Mouse (Mus musculus): ENCODE measurements around the gene Slc25a47. TPM values are rescaled to one million over a fixed set of nuclear protein-coding genes. Genes with fewer than 3 reads are reported as not detected.

Slc25a47 gene
- polyA plus RNA-seq, 1 experiment from 2014 or later = 2.0 TPM

GRCm38 (mm10) chr12:108893715-108894431, 58.0 kb downstream of the Slc25a47 start, which contains the start of gene Wars:
TSS of gene Wars (minus strand) at chr12:108894174.
- Histone ChIP-seq H3K9ac (peak within 1 kb of the TSS; percentile 82), H3K4me1 (replicated peaks) (peaks cover 26% of the 10 kb centered on the region), H3K36me3 (peaks cover 15% of the 10 kb centered on the region), H3K4me2 (peak within 1 kb of the TSS; percentile 92), H3K4me3 (replicated peaks) (peak within 1 kb of the TSS; percentile 85), H3K9me3 (replicated peaks) (no peaks in the 10 kb centered on the region), H3K27ac (peak within 1 kb of the TSS; percentile 64), H3K27me3 (no peaks in the 10 kb centered on the region)
- ATAC-seq (ENCODE audit: low read depth) (peak; percentile 100), DNase-seq (peak; percentile 94)
- WGBS (ENCODE audit: insufficient replicate concordance) = under 1% methylated on average over 54 of the region's 58 CpGs

- Histone ChIP-seq H3K4me1 (replicated peaks) (peaks cover 26% of the 10 kb centered on the region), H3K36me3 (peaks cover 13% of the 10 kb centered on the region), H3K9me3 (replicated peaks) (no peaks in the 10 kb centered on the region), H3K4me3 (replicated peaks) (peak overlapping the region; percentile 85), H3K27me3 (no peaks in the 10 kb centered on the region), H3K9ac (peak overlapping the region; percentile 82), H3K4me2 (peak overlapping the region; percentile 92), H3K27ac (peak overlapping the region; percentile 64)
- ATAC-seq (ENCODE audit: low read depth) (peak; percentile 3), DNase-seq (no peak)
- under 1% methylated on average over 7 of the region's 7 CpGs for WGBS (ENCODE audit: insufficient replicate concordance)
Observed at GRCm38 (mm10) chr12:108894432-108894816, 58.6 kb downstream of the Slc25a47 start.

GRCm38 (mm10) chr12:108896006-108896405, 60.2 kb downstream of the Slc25a47 start:
- DNase-seq = no peak

GRCm38 (mm10) chr12:108901346-108901745, 65.5 kb downstream of the Slc25a47 start:
- ATAC-seq (ENCODE audit: low read depth) (no peak), DNase-seq (no peak)
- no peaks in the 10 kb centered on the region for H3K27me3 ChIP-seq
- no peak overlapping the region for H3K9ac ChIP-seq
- H3K4me2 ChIP-seq = no peak overlapping the region
- 55% methylated on average over 5 of the region's 5 CpGs for WGBS (ENCODE audit: insufficient replicate concordance)
- H3K36me3 ChIP-seq = no peaks in the 10 kb centered on the region
- H3K27ac ChIP-seq = no peak overlapping the region
- no peaks in the 10 kb centered on the region for H3K9me3 ChIP-seq (replicated peaks)
- no peaks in the 10 kb centered on the region for H3K4me1 ChIP-seq (replicated peaks)
- H3K4me3 ChIP-seq (replicated peaks) = no peak overlapping the region

More at GRCm38 (mm10) chr12:108896006-108896405, 60.2 kb downstream of the Slc25a47 start:
- Histone ChIP-seq H3K36me3 (no peaks in the 10 kb centered on the region), H3K27ac (no peak overlapping the region), H3K4me1 (replicated peaks) (peaks cover 26% of the 10 kb centered on the region), H3K4me3 (replicated peaks) (no peak overlapping the region), H3K9ac (no peak overlapping the region), H3K4me2 (no peak overlapping the region), H3K9me3 (replicated peaks) (no peaks in the 10 kb centered on the region), H3K27me3 (no peaks in the 10 kb centered on the region)
- ATAC-seq (ENCODE audit: low read depth) = no peak
- WGBS (ENCODE audit: insufficient replicate concordance) = 50% methylated on average over 3 of the region's 3 CpGs

DNA sequence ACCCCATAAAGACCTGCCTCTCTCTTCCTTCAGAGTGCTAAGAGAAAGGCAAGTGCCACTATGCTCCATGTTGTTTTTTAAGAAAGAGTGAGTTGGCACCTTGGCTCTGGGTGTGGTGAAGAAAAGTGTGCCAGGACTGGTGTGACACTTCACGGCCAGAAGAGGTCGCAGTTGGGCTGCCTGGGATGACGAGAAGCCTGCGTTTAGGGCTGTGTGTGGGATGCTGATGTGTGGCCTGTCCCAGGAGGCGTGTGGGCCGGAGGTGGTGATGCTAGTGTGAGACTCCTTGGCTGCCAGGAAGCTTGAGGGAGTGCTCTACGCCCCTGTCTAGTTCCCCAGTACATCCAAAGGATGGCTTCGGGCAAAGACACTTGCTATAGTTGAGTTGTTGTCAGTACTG, 67.1 kb downstream of the Slc25a47 start:
- DNase-seq = peak; percentile 40
- Histone ChIP-seq H3K36me3 (no peaks in the 10 kb centered on the region), H3K4me1 (replicated peaks) (no peaks in the 10 kb centered on the region), H3K27me3 (no peaks in the 10 kb centered on the region), H3K4me2 (no peak overlapping the region), H3K9ac (no peak overlapping the region), H3K27ac (no peak overlapping the region), H3K9me3 (replicated peaks) (no peaks in the 10 kb centered on the region), H3K4me3 (replicated peaks) (no peak overlapping the region)
- ATAC-seq (ENCODE audit: low read depth) = peak; percentile 58
- 19% methylated on average over 8 of the region's 8 CpGs for WGBS (ENCODE audit: insufficient replicate concordance)

DNA sequence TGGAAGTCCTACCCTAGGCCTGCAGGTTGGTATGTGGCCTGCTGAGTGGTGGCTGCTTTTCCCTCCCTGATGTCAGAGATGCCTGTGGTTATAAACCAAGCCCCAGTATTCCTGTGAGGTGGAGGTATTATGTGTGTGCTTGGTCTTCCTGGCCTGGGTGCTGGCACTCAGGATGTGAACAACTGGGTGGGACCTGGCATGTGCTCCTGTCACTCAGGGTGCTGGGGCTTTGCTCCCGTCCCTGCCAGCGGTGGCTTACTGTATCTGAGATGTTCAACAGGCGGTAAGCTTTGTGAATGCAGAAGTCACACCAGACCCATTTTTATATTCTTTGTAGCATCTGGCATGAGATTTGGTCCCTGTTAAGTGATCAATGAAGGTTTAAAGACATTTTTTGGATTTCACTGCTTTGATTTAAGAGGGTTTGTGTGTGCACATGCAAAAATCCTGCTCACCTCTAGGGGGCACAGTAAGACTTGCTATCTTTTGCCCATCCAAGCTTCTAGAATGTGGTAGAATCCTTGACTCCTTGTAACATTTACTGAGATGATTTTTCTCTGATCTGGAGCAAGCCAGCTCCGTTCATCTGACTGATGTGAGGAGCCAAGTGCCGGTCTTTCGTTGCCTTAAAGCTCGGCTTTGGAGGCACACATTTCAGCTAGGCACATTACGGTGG, 67.9 kb downstream of the Slc25a47 start:
- no peak overlapping the region for H3K4me3 ChIP-seq (replicated peaks)
- no peak for DNase-seq
- 82% methylated on average over 8 of the region's 8 CpGs for WGBS (ENCODE audit: insufficient replicate concordance)
- no peak overlapping the region for H3K4me2 ChIP-seq
- H3K27me3 ChIP-seq = no peaks in the 10 kb centered on the region
- H3K4me1 ChIP-seq (replicated peaks) = no peaks in the 10 kb centered on the region
- no peaks in the 10 kb centered on the region for H3K9me3 ChIP-seq (replicated peaks)
- ATAC-seq (ENCODE audit: low read depth) = no peak
- H3K27ac ChIP-seq = no peak overlapping the region
- no peaks in the 10 kb centered on the region for H3K36me3 ChIP-seq
- H3K9ac ChIP-seq = no peak overlapping the region

DNA sequence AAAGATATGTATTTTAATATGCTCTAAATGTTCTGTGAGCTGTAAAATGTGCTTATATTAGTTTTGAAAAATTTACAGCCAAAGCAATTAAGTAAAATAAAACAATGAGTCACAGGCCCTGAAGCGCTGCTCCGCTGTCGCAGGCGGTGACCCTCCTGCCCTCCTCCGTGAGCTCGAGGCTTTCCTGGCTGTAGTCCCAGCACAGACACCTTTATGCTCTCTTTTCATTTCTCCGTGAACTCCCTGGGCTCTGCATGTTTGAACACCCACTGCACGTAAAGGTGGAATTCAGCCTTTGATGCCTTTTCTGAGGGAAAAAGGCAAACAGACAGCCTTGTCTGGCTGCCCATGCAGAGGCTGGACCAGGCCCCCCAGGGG, 68.4 kb downstream of the Slc25a47 start:
- no peak overlapping the region for H3K9ac ChIP-seq
- no peaks in the 10 kb centered on the region for H3K27me3 ChIP-seq
- no peak overlapping the region for H3K4me3 ChIP-seq (replicated peaks)
- no peak overlapping the region for H3K27ac ChIP-seq
- no peaks in the 10 kb centered on the region for H3K4me1 ChIP-seq (replicated peaks)
- H3K36me3 ChIP-seq = no peaks in the 10 kb centered on the region
- DNase-seq = no peak
- no peak for ATAC-seq (ENCODE audit: low read depth)
- H3K9me3 ChIP-seq (replicated peaks) = no peaks in the 10 kb centered on the region
- H3K4me2 ChIP-seq = no peak overlapping the region
- 76% methylated on average over 8 of the region's 8 CpGs for WGBS (ENCODE audit: insufficient replicate concordance)

DNA sequence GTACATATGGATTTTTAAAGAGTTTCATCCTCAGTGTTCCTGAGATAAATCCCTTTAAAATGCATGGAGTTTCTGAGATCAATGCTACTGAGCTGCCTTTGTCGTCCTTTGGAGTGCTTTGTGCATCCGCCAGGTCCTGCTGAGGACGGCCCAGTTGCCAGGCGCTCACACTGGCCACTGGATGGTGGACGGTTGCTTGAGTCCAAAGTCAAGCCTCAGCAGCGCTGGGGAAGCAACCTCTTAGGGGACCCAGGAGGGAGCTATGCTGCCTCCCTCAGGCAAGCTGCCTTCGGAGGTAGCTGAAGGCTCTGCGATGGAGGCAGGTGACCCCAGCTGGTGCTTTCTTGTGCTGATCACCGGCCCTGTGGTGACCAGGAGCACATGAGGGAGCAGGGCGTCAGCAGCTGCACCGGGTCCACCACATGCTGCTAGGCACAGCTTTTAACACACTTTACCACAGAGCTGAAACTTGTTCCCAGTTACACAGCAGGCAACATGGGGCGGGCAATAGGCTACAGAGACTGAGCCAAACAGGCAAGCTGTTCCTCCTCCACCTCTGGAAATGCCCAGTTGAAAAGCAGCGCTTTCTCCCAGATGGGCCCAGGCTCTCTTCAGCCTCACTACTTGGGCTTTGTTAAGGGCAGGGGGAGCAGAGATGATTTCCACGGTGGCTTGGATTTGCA, 69.9 kb downstream of the Slc25a47 start:
- Histone ChIP-seq H3K4me3 (replicated peaks) (no peak overlapping the region), H3K9me3 (replicated peaks) (no peaks in the 10 kb centered on the region), H3K4me2 (no peak overlapping the region), H3K27ac (no peak overlapping the region), H3K4me1 (replicated peaks) (no peaks in the 10 kb centered on the region), H3K36me3 (no peaks in the 10 kb centered on the region), H3K9ac (no peak overlapping the region), H3K27me3 (no peaks in the 10 kb centered on the region)
- 69% methylated on average over 14 of the region's 14 CpGs for WGBS (ENCODE audit: insufficient replicate concordance)
- no peak for ATAC-seq (ENCODE audit: low read depth)
- DNase-seq = no peak

- H3K27me3 ChIP-seq = no peaks in the 10 kb centered on the region
- ATAC-seq (ENCODE audit: low read depth) = no peak
- H3K4me3 ChIP-seq (replicated peaks) = no peak overlapping the region
- H3K27ac ChIP-seq = no peak overlapping the region
- no peaks in the 10 kb centered on the region for H3K36me3 ChIP-seq
- no peaks in the 10 kb centered on the region for H3K4me1 ChIP-seq (replicated peaks)
- H3K4me2 ChIP-seq = no peak overlapping the region
- no peak overlapping the region for H3K9ac ChIP-seq
- WGBS (ENCODE audit: insufficient replicate concordance) = 79% methylated on average over 12 of the region's 12 CpGs
- H3K9me3 ChIP-seq (replicated peaks) = no peaks in the 10 kb centered on the region
- no peak for DNase-seq
Observed at GRCm38 (mm10) chr12:108906398-108906797, 70.6 kb downstream of the Slc25a47 start.

Measured in liver, embryonic 13.5 days (tissue).